Mouse (Mus musculus): ENCODE measurements around the gene Garnl3. TPM values are rescaled to one million over a fixed set of nuclear protein-coding genes. Genes with fewer than 3 reads are reported as not detected.

Gene Garnl3
- 1.2 and 1.4 TPM in 2 replicates for polyA plus RNA-seq (2015; fragmentation: Nextera tagmentation; extraction: Ambion mirVana)

- Histone ChIP-seq H3K36me3 (no peaks in the 10 kb centered on the region), H3K4me1 (replicated peaks) (peaks cover 28% of the 10 kb centered on the region), H3K9me3 (replicated peaks) (no peaks in the 10 kb centered on the region), H3K4me3 (replicated peaks) (peak within 1 kb of the TSS; percentile 68), H3K4me2 (peak within 1 kb of the TSS; percentile 94), H3K27ac (no peak within 1 kb of the TSS; the same call in 1 of the 2 replicates), H3K27me3 (peaks cover 43% of the 10 kb centered on the region), H3K9ac (peak within 1 kb of the TSS; percentile 54; the same call in 1 of the 2 replicates)
- peak; percentile 46 for DNase-seq
- under 1% methylated on average over 22 of the region's 22 CpGs for WGBS (ENCODE audit: insufficient replicate concordance)
- ATAC-seq (ENCODE audit: low read depth) = no peak; the same call in 1 of the 2 replicates
These were observed at the start of gene Garnl3 for GRCm38 (mm10) chr2:33131500-33132092. Gene Garnl3 (minus strand): TSS chr2:33131654.

- no peak overlapping the region for H3K27ac ChIP-seq
- H3K27me3 ChIP-seq = no peaks in the 10 kb centered on the region
- WGBS (ENCODE audit: insufficient replicate concordance) = 71% methylated on average over 16 of the region's 16 CpGs
These were observed 48.6 kb upstream of the Garnl3 start for GRCm38 (mm10) chr2:33179930-33180630.

GRCm38 (mm10) chr2:33179171-33179929, 47.9 kb upstream of the Garnl3 start:
- DNase-seq = no peak
- H3K36me3 ChIP-seq = no peaks in the 10 kb centered on the region
- ATAC-seq (ENCODE audit: low read depth) = no peak
- H3K4me1 ChIP-seq (replicated peaks) = peaks cover 13% of the 10 kb centered on the region
- H3K9ac ChIP-seq = no peak overlapping the region
- H3K27ac ChIP-seq = no peak overlapping the region
- no peak overlapping the region for H3K4me2 ChIP-seq
- H3K27me3 ChIP-seq = no peaks in the 10 kb centered on the region
- no peak overlapping the region for H3K4me3 ChIP-seq (replicated peaks)
- WGBS (ENCODE audit: insufficient replicate concordance) = 73% methylated on average over 14 of the region's 14 CpGs
- no peaks in the 10 kb centered on the region for H3K9me3 ChIP-seq (replicated peaks)

More at GRCm38 (mm10) chr2:33179930-33180630, 48.6 kb upstream of the Garnl3 start:
- H3K4me2 ChIP-seq = no peak overlapping the region
- no peak overlapping the region for H3K4me3 ChIP-seq (replicated peaks)
- DNase-seq = no peak
- no peak for ATAC-seq (ENCODE audit: low read depth)
- H3K9me3 ChIP-seq (replicated peaks) = no peaks in the 10 kb centered on the region
- H3K9ac ChIP-seq = no peak overlapping the region
- no peaks in the 10 kb centered on the region for H3K36me3 ChIP-seq
- peaks cover 13% of the 10 kb centered on the region for H3K4me1 ChIP-seq (replicated peaks)

- DNase-seq (no peak), ATAC-seq (ENCODE audit: low read depth) (0 out of 2 replicates have a peak, but pooled peaks have one; percentile 12)
- Histone ChIP-seq H3K4me3 (replicated peaks) (no peak overlapping the region), H3K27ac (peak overlapping the region; percentile 1; the same call in 1 of the 2 replicates), H3K36me3 (no peaks in the 10 kb centered on the region), H3K9ac (no peak overlapping the region), H3K4me2 (no peak overlapping the region), H3K4me1 (replicated peaks) (peaks cover 13% of the 10 kb centered on the region), H3K27me3 (no peaks in the 10 kb centered on the region), H3K9me3 (replicated peaks) (no peaks in the 10 kb centered on the region)
- WGBS (ENCODE audit: insufficient replicate concordance) = 60% methylated on average over 11 of the region's 11 CpGs
These were observed 46.9 kb upstream of the Garnl3 start for GRCm38 (mm10) chr2:33178243-33178932.

- peak; percentile 5 for DNase-seq
- WGBS (ENCODE audit: insufficient replicate concordance) = 63% methylated on average over 12 of the region's 12 CpGs
- H3K4me2 ChIP-seq = no peak overlapping the region
- H3K9me3 ChIP-seq (replicated peaks) = no peaks in the 10 kb centered on the region
- no peaks in the 10 kb centered on the region for H3K36me3 ChIP-seq
- H3K9ac ChIP-seq = no peak overlapping the region
- peak overlapping the region; percentile 1; the same call in 1 of the 2 replicates for H3K27ac ChIP-seq
- no peaks in the 10 kb centered on the region for H3K27me3 ChIP-seq
- ATAC-seq (ENCODE audit: low read depth) = 0 out of 2 replicates have a peak, but pooled peaks have one; percentile 36
- peaks cover 13% of the 10 kb centered on the region for H3K4me1 ChIP-seq (replicated peaks)
- H3K4me3 ChIP-seq (replicated peaks) = no peak overlapping the region
These were observed 46.2 kb upstream of the Garnl3 start for GRCm38 (mm10) chr2:33177443-33178242.

- H3K9ac ChIP-seq = no peak overlapping the region
- H3K27ac ChIP-seq = no peak overlapping the region
These were observed 45.5 kb upstream of the Garnl3 start for GRCm38 (mm10) chr2:33176921-33177320.

GRCm38 (mm10) chr2:33176516-33176915, 45.1 kb upstream of the Garnl3 start:
- no peak overlapping the region for H3K27ac ChIP-seq
- H3K4me1 ChIP-seq (replicated peaks) = peaks cover 13% of the 10 kb centered on the region
- H3K9ac ChIP-seq = no peak overlapping the region
- H3K36me3 ChIP-seq = no peaks in the 10 kb centered on the region
- H3K4me2 ChIP-seq = no peak overlapping the region
- WGBS (ENCODE audit: insufficient replicate concordance) = 20% methylated on average over 7 of the region's 7 CpGs
- H3K27me3 ChIP-seq = no peaks in the 10 kb centered on the region
- ATAC-seq (ENCODE audit: low read depth) (no peak), DNase-seq (no peak)
- no peak overlapping the region for H3K4me3 ChIP-seq (replicated peaks)
- H3K9me3 ChIP-seq (replicated peaks) = no peaks in the 10 kb centered on the region

More at GRCm38 (mm10) chr2:33176921-33177320, 45.5 kb upstream of the Garnl3 start:
- H3K9me3 ChIP-seq (replicated peaks) = no peaks in the 10 kb centered on the region
- H3K27me3 ChIP-seq = no peaks in the 10 kb centered on the region
- ATAC-seq (ENCODE audit: low read depth) (no peak), DNase-seq (no peak)
- H3K4me3 ChIP-seq (replicated peaks) = no peak overlapping the region
- 50% methylated on average over 2 of the region's 2 CpGs for WGBS (ENCODE audit: insufficient replicate concordance)
- H3K4me2 ChIP-seq = no peak overlapping the region
- H3K4me1 ChIP-seq (replicated peaks) = peaks cover 13% of the 10 kb centered on the region
- H3K36me3 ChIP-seq = no peaks in the 10 kb centered on the region

- WGBS (ENCODE audit: insufficient replicate concordance) = 80% methylated on average over 7 of the region's 7 CpGs
These were observed 42.2 kb upstream of the Garnl3 start for GRCm38 (mm10) chr2:33173686-33174085.

GRCm38 (mm10) chr2:33173126-33173525, 41.7 kb upstream of the Garnl3 start:
- Histone ChIP-seq H3K4me3 (replicated peaks) (no peak overlapping the region), H3K36me3 (no peaks in the 10 kb centered on the region), H3K9me3 (replicated peaks) (no peaks in the 10 kb centered on the region), H3K27me3 (no peaks in the 10 kb centered on the region), H3K27ac (no peak overlapping the region), H3K4me1 (replicated peaks) (peaks cover 9% of the 10 kb centered on the region), H3K9ac (no peak overlapping the region), H3K4me2 (no peak overlapping the region)
- DNase-seq (no peak), ATAC-seq (ENCODE audit: low read depth) (no peak)
- 44% methylated on average over 10 of the region's 10 CpGs for WGBS (ENCODE audit: insufficient replicate concordance)

More at GRCm38 (mm10) chr2:33173686-33174085, 42.2 kb upstream of the Garnl3 start:
- DNase-seq (no peak), ATAC-seq (ENCODE audit: low read depth) (no peak)
- H3K4me2 ChIP-seq = no peak overlapping the region
- no peaks in the 10 kb centered on the region for H3K36me3 ChIP-seq
- no peak overlapping the region for H3K9ac ChIP-seq
- H3K27me3 ChIP-seq = no peaks in the 10 kb centered on the region
- H3K4me3 ChIP-seq (replicated peaks) = no peak overlapping the region
- no peaks in the 10 kb centered on the region for H3K9me3 ChIP-seq (replicated peaks)
- no peak overlapping the region for H3K27ac ChIP-seq
- peaks cover 13% of the 10 kb centered on the region for H3K4me1 ChIP-seq (replicated peaks)

GRCm38 (mm10) chr2:33170777-33171565, 39.5 kb upstream of the Garnl3 start:
- no peak for ATAC-seq (ENCODE audit: low read depth)
- no peak overlapping the region for H3K27ac ChIP-seq
- no peak overlapping the region for H3K4me2 ChIP-seq
- H3K9me3 ChIP-seq (replicated peaks) = no peaks in the 10 kb centered on the region
- WGBS (ENCODE audit: insufficient replicate concordance) = 66% methylated on average over 10 of the region's 10 CpGs
- H3K36me3 ChIP-seq = no peaks in the 10 kb centered on the region
- no peaks in the 10 kb centered on the region for H3K4me1 ChIP-seq (replicated peaks)
- no peak overlapping the region for H3K9ac ChIP-seq
- H3K4me3 ChIP-seq (replicated peaks) = no peak overlapping the region
- DNase-seq = no peak
- no peaks in the 10 kb centered on the region for H3K27me3 ChIP-seq

Data from liver, embryonic 13.5 days (tissue).